Mouse (Mus musculus) C2C12 (cell line): ENCODE data around the gene Gm29776. TPM values are rescaled to one million over a fixed set of nuclear protein-coding genes. Genes with fewer than 3 reads are reported as not detected.

ENCODE experiments used
- H3K27me3 ChIP-seq: one replicate; pipeline ENCODE4 v1.6.1; 2011; ENCODE audit not compliant: control insufficient read depth, insufficient read depth, insufficient read length
- H3K36me3 ChIP-seq: one replicate; pipeline ENCODE4 v1.6.1; 2011; ENCODE audit not compliant: control insufficient read depth, insufficient read depth
- H3K4me3 ChIP-seq: one replicate; pipeline ENCODE4 v1.5.1; 2011; ENCODE audit warnings: mild to moderate bottlenecking, control low read depth; ENCODE audit not compliant: poor library complexity, insufficient read depth, severe bottlenecking
- H3K79me2 ChIP-seq: one replicate; pipeline ENCODE4 v1.6.1; 2011; ENCODE audit not compliant: control insufficient read depth, insufficient read depth
- H3K79me3 ChIP-seq: one replicate; pipeline ENCODE4 v1.6.1; 2011; ENCODE audit warnings: low read depth, control low read depth
- H3ac ChIP-seq: one replicate; pipeline ENCODE3; 2011; ENCODE audit warnings: low read depth; ENCODE audit not compliant: control insufficient read depth, insufficient read length
- CEBPB ChIP-seq: IDR thresholded peaks from one replicate; pipeline ENCODE4 v1.6.1; 2011; ENCODE audit warnings: low read depth, mild to moderate bottlenecking, control low read depth, moderate library complexity
- CTCF ChIP-seq: IDR thresholded peaks from one replicate; pipeline ENCODE4 v1.5.1; 2011; ENCODE audit not compliant: control insufficient read depth, insufficient read depth, insufficient read length
- FOSL1 ChIP-seq: IDR thresholded peaks from one replicate; pipeline ENCODE4 v1.8.0; 2011; ENCODE audit warnings: mild to moderate bottlenecking, low read length; ENCODE audit not compliant: poor library complexity, insufficient read depth, severe bottlenecking
- MAX ChIP-seq: IDR thresholded peaks from one replicate; pipeline ENCODE4 v1.6.1; 2011; ENCODE audit warnings: mild to moderate bottlenecking, control low read depth
- MYOD1 ChIP-seq: IDR thresholded peaks from one replicate; pipeline ENCODE4 v1.6.1; 2011; ENCODE audit warnings: low read depth; ENCODE audit not compliant: control insufficient read depth, insufficient read length
- MYOG ChIP-seq: IDR thresholded peaks from one replicate; pipeline ENCODE4 v1.6.1; 2011; ENCODE audit not compliant: control insufficient read depth, insufficient read length; ENCODE audit errors: extremely low read depth
- USF1 ChIP-seq: IDR thresholded peaks from one replicate; pipeline ENCODE4 v1.6.1; 2011; ENCODE audit warnings: low read depth, mild to moderate bottlenecking, control low read depth, moderate library complexity
- polyA plus RNA-seq: library from polyadenylated mRNA; unstranded; fragments of >200 nt; fragmentation: generic; extraction: Trizol; gene quantifications from one replicate; pipeline ENCODE4 v1.2.1, GENCODE M21; 2012; ENCODE audit warnings: missing spikeins

The Gm29776 gene
- polyA plus RNA-seq, 1 experiment, result not detected

DNA sequence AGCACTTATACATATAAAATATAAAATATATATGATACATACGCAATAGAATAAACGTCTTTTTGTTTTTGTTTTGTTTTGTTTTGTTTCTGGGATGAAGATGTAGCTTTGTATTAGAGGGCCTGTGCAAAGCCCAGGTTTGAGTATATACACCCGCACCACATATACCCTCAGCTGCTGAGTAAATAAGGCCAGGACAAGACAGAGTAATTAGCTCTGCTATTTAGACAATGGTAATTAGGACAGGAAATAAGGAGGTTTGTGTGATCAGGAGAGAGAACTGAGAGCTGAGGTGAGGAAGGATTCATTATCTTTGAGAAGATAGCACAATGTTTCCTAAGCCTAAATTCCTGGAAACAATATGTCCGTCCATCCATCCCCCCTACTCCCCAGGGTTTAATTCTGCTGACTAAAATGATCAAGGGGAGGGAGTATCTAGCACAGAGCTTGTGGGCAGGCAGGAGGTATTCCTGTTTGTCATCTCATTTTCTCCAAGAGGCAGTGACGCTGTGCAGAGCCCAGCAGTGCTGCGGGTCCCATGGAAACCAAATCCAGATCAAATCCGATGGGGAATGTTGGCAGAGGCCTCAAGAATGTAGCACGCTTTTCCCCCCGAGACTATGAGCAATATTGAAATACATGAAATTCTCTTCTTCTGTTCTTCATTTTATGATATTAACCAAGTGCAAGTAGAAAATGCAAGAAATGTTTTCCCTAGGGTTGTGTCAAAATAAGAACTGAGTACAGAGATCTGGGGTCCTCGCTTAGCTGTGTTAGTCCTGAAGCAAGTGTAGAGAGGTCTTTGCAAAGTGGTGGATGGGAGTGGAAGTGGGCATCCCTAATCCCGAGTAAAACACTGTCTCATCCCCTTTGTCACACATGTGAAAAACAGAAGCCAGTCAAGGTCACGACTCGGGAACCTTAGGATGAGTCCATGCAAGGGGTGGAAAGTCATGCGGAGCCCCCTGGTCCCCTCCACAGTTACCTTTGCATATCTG is 38.2 kb upstream of the Gm29776 start:
- no peaks in the 10 kb centered on the region for H3K36me3 ChIP-seq
- peaks cover 66% of the 10 kb centered on the region for H3K27me3 ChIP-seq
- TF ChIP-seq CEBPB, result no peak
- no peak for TF ChIP-seq MAX
- H3K79me2 ChIP-seq, result no peaks in the 10 kb centered on the region
- no peaks in the 10 kb centered on the region for H3K79me3 ChIP-seq
- H3K4me3 ChIP-seq, result no peak overlapping the region
- H3ac ChIP-seq, result no peak overlapping the region

DNA sequence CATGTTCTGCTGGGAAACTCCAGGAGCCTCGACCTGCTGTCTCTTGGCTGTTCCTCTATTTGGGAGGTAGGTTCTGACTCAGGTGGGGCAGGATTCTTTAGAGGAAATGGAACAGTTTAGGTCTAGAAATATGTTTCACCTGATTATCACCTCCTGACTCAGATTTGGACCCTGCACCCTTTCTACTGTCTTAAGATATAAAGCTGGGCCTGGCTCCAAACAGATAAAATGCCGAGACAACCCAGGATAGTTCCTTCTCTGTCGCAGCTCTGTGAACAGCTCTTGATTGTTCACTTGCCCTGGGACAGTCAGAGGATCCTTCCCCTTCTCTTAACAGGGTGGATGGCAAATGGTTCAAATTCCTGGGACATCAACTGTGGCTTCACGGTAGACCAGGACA is 36.6 kb upstream of the Gm29776 start:
- TF ChIP-seq MYOG (no peak), CTCF (no peak), MAX (no peak), MYOD1 (no peak), FOSL1 (no peak), CEBPB (no peak), USF1 (no peak)
- no peaks in the 10 kb centered on the region for H3K79me3 ChIP-seq
- no peaks in the 10 kb centered on the region for H3K79me2 ChIP-seq
- H3K4me3 ChIP-seq, result no peak overlapping the region
- H3K36me3 ChIP-seq, result no peaks in the 10 kb centered on the region
- H3ac ChIP-seq, result no peak overlapping the region
- H3K27me3 ChIP-seq, result peaks cover 75% of the 10 kb centered on the region

GRCm38 (mm10) chr14:54734004-54734403 is 35.4 kb upstream of the Gm29776 start:
- Histone ChIP-seq H3K36me3 (no peaks in the 10 kb centered on the region), H3K79me2 (no peaks in the 10 kb centered on the region), H3K4me3 (no peak overlapping the region), H3K27me3 (peaks cover 86% of the 10 kb centered on the region), H3K79me3 (no peaks in the 10 kb centered on the region), H3ac (no peak overlapping the region)
- TF ChIP-seq MYOG (no peak), USF1 (no peak), FOSL1 (no peak)

- TF ChIP-seq MYOD1, result no peak
- TF ChIP-seq CTCF, result no peak
- no peak for TF ChIP-seq MAX
- no peak for TF ChIP-seq FOSL1
- Histone ChIP-seq H3K36me3 (no peaks in the 10 kb centered on the region), H3K4me3 (no peak overlapping the region), H3K79me3 (no peaks in the 10 kb centered on the region), H3K79me2 (no peaks in the 10 kb centered on the region), H3ac (no peak overlapping the region), H3K27me3 (peaks cover 78% of the 10 kb centered on the region)
Observed at GRCm38 (mm10) chr14:54732206-54732605, 33.6 kb upstream of the Gm29776 start.

- Histone ChIP-seq H3K79me3 (no peaks in the 10 kb centered on the region), H3K79me2 (no peaks in the 10 kb centered on the region), H3K36me3 (no peaks in the 10 kb centered on the region), H3K27me3 (peaks cover 62% of the 10 kb centered on the region), H3ac (no peak overlapping the region), H3K4me3 (no peak overlapping the region)
- TF ChIP-seq MYOD1, result no peak
- no peak for TF ChIP-seq CEBPB
Observed at GRCm38 (mm10) chr14:54730305-54730704, 31.7 kb upstream of the Gm29776 start.

- no peak overlapping the region for H3ac ChIP-seq
- no peak overlapping the region for H3K4me3 ChIP-seq
- TF ChIP-seq MYOG (no peak), FOSL1 (no peak), CEBPB (no peak), CTCF (no peak), MYOD1 (no peak), USF1 (no peak), MAX (no peak)
- H3K79me3 ChIP-seq, result no peaks in the 10 kb centered on the region
- no peaks in the 10 kb centered on the region for H3K79me2 ChIP-seq
- peaks cover 59% of the 10 kb centered on the region for H3K27me3 ChIP-seq
- H3K36me3 ChIP-seq, result no peaks in the 10 kb centered on the region
Observed at GRCm38 (mm10) chr14:54728823-54729653, 30.4 kb upstream of the Gm29776 start.
